Mouse (Mus musculus): Measurements from ENCODE around the gene Mybbp1a. TPM values are rescaled to one million over a fixed set of nuclear protein-coding genes. Genes with fewer than 3 reads are reported as not detected.

Mybbp1a gene
- polyA plus RNA-seq, 1 experiment from 2014 or later: 61.1 TPM

- no peaks in the 10 kb centered on the region for H3K4me1 ChIP-seq (ENCODE audit: control insufficient read depth, insufficient read depth, low read length)
- no peak overlapping the region for H3K4me2 ChIP-seq (ENCODE audit: low read length)
- 32% methylated on average over 8 of the region's 8 CpGs for WGBS
- no peak for ATAC-seq
- H3K27ac ChIP-seq (ENCODE audit: low read length): no peak overlapping the region
- H3K27me3 ChIP-seq (ENCODE audit: control insufficient read depth, insufficient read depth, low read depth, low read length): no peaks in the 10 kb centered on the region
- no peaks in the 10 kb centered on the region for H3K36me3 ChIP-seq (ENCODE audit: control insufficient read depth, insufficient read depth, low read length)
- H3K4me3 ChIP-seq (ENCODE audit: low read depth, low read length): no peak overlapping the region
- H3K9ac ChIP-seq (ENCODE audit: low read depth, low read length): no peak overlapping the region
- H3K9me3 ChIP-seq (replicated peaks; ENCODE audit: control insufficient read depth, low read length, poor library complexity, severe bottlenecking): no peaks in the 10 kb centered on the region
These were observed 22.9 kb upstream of the Mybbp1a start for GRCm38 (mm10) chr11:72418227-72418626.

GRCm38 (mm10) chr11:72419006-72419405, 22.1 kb upstream of the Mybbp1a start:
- H3K9me3 ChIP-seq (replicated peaks; ENCODE audit: control insufficient read depth, low read length, poor library complexity, severe bottlenecking): no peaks in the 10 kb centered on the region
- no peak overlapping the region for H3K4me3 ChIP-seq (ENCODE audit: low read depth, low read length)
- no peak overlapping the region for H3K9ac ChIP-seq (ENCODE audit: low read depth, low read length)
- no peak overlapping the region for H3K27ac ChIP-seq (ENCODE audit: low read length)
- WGBS: 92% methylated on average over 6 of the region's 6 CpGs
- no peaks in the 10 kb centered on the region for H3K27me3 ChIP-seq (ENCODE audit: control insufficient read depth, insufficient read depth, low read depth, low read length)
- H3K36me3 ChIP-seq (ENCODE audit: control insufficient read depth, insufficient read depth, low read length): no peaks in the 10 kb centered on the region
- H3K4me1 ChIP-seq (ENCODE audit: control insufficient read depth, insufficient read depth, low read length): no peaks in the 10 kb centered on the region
- no peak for ATAC-seq
- H3K4me2 ChIP-seq (ENCODE audit: low read length): no peak overlapping the region

- no peak overlapping the region for H3K4me3 ChIP-seq (ENCODE audit: low read depth, low read length)
- ATAC-seq: no peak
- no peaks in the 10 kb centered on the region for H3K9me3 ChIP-seq (replicated peaks; ENCODE audit: control insufficient read depth, low read length, poor library complexity, severe bottlenecking)
- no peaks in the 10 kb centered on the region for H3K27me3 ChIP-seq (ENCODE audit: control insufficient read depth, insufficient read depth, low read depth, low read length)
- no peaks in the 10 kb centered on the region for H3K36me3 ChIP-seq (ENCODE audit: control insufficient read depth, insufficient read depth, low read length)
- 86% methylated on average over 6 of the region's 6 CpGs for WGBS
- no peak overlapping the region for H3K4me2 ChIP-seq (ENCODE audit: low read length)
- no peaks in the 10 kb centered on the region for H3K4me1 ChIP-seq (ENCODE audit: control insufficient read depth, insufficient read depth, low read length)
- H3K9ac ChIP-seq (ENCODE audit: low read depth, low read length): no peak overlapping the region
- no peak overlapping the region for H3K27ac ChIP-seq (ENCODE audit: low read length)
These were observed 20.6 kb upstream of the Mybbp1a start for GRCm38 (mm10) chr11:72420460-72421122.

GRCm38 (mm10) chr11:72421518-72422278, 19.5 kb upstream of the Mybbp1a start:
- Histone ChIP-seq H3K27me3 (ENCODE audit: control insufficient read depth, insufficient read depth, low read depth, low read length) (no peaks in the 10 kb centered on the region), H3K27ac (ENCODE audit: low read length) (no peak overlapping the region), H3K9ac (ENCODE audit: low read depth, low read length) (no peak overlapping the region), H3K9me3 (replicated peaks; ENCODE audit: control insufficient read depth, low read length, poor library complexity, severe bottlenecking) (no peaks in the 10 kb centered on the region), H3K4me1 (ENCODE audit: control insufficient read depth, insufficient read depth, low read length) (no peaks in the 10 kb centered on the region), H3K4me3 (ENCODE audit: low read depth, low read length) (no peak overlapping the region), H3K4me2 (ENCODE audit: low read length) (no peak overlapping the region), H3K36me3 (ENCODE audit: control insufficient read depth, insufficient read depth, low read length) (no peaks in the 10 kb centered on the region)
- 92% methylated on average over 11 of the region's 11 CpGs for WGBS
- ATAC-seq: no peak

- no peak for ATAC-seq
- Histone ChIP-seq H3K36me3 (ENCODE audit: control insufficient read depth, insufficient read depth, low read length) (no peaks in the 10 kb centered on the region), H3K9me3 (replicated peaks; ENCODE audit: control insufficient read depth, low read length, poor library complexity, severe bottlenecking) (no peaks in the 10 kb centered on the region), H3K4me1 (ENCODE audit: control insufficient read depth, insufficient read depth, low read length) (no peaks in the 10 kb centered on the region), H3K9ac (ENCODE audit: low read depth, low read length) (no peak overlapping the region), H3K4me2 (ENCODE audit: low read length) (no peak overlapping the region), H3K27me3 (ENCODE audit: control insufficient read depth, insufficient read depth, low read depth, low read length) (no peaks in the 10 kb centered on the region), H3K27ac (ENCODE audit: low read length) (no peak overlapping the region), H3K4me3 (ENCODE audit: low read depth, low read length) (no peak overlapping the region)
- WGBS: 85% methylated on average over 4 of the region's 4 CpGs
These were observed 17.5 kb upstream of the Mybbp1a start for GRCm38 (mm10) chr11:72423686-72424085.

GRCm38 (mm10) chr11:72425201-72425600, 16.0 kb upstream of the Mybbp1a start:
- no peak for ATAC-seq

GRCm38 (mm10) chr11:72426884-72427283, 14.3 kb upstream of the Mybbp1a start:
- no peaks in the 10 kb centered on the region for H3K4me1 ChIP-seq (ENCODE audit: control insufficient read depth, insufficient read depth, low read length)
- no peaks in the 10 kb centered on the region for H3K9me3 ChIP-seq (replicated peaks; ENCODE audit: control insufficient read depth, low read length, poor library complexity, severe bottlenecking)
- H3K9ac ChIP-seq (ENCODE audit: low read depth, low read length): no peak overlapping the region
- H3K4me2 ChIP-seq (ENCODE audit: low read length): no peak overlapping the region
- no peak for ATAC-seq
- H3K4me3 ChIP-seq (ENCODE audit: low read depth, low read length): no peak overlapping the region
- H3K27ac ChIP-seq (ENCODE audit: low read length): no peak overlapping the region
- H3K27me3 ChIP-seq (ENCODE audit: control insufficient read depth, insufficient read depth, low read depth, low read length): no peaks in the 10 kb centered on the region
- H3K36me3 ChIP-seq (ENCODE audit: control insufficient read depth, insufficient read depth, low read length): no peaks in the 10 kb centered on the region

More at GRCm38 (mm10) chr11:72425201-72425600, 16.0 kb upstream of the Mybbp1a start:
- no peaks in the 10 kb centered on the region for H3K27me3 ChIP-seq (ENCODE audit: control insufficient read depth, insufficient read depth, low read depth, low read length)
- no peak overlapping the region for H3K9ac ChIP-seq (ENCODE audit: low read depth, low read length)
- no peaks in the 10 kb centered on the region for H3K4me1 ChIP-seq (ENCODE audit: control insufficient read depth, insufficient read depth, low read length)
- H3K4me2 ChIP-seq (ENCODE audit: low read length): no peak overlapping the region
- no peaks in the 10 kb centered on the region for H3K9me3 ChIP-seq (replicated peaks; ENCODE audit: control insufficient read depth, low read length, poor library complexity, severe bottlenecking)
- H3K36me3 ChIP-seq (ENCODE audit: control insufficient read depth, insufficient read depth, low read length): no peaks in the 10 kb centered on the region
- no peak overlapping the region for H3K27ac ChIP-seq (ENCODE audit: low read length)
- no peak overlapping the region for H3K4me3 ChIP-seq (ENCODE audit: low read depth, low read length)

- no peaks in the 10 kb centered on the region for H3K36me3 ChIP-seq (ENCODE audit: control insufficient read depth, insufficient read depth, low read length)
- no peak for ATAC-seq
- no peak overlapping the region for H3K4me3 ChIP-seq (ENCODE audit: low read depth, low read length)
- no peak overlapping the region for H3K27ac ChIP-seq (ENCODE audit: low read length)
- H3K27me3 ChIP-seq (ENCODE audit: control insufficient read depth, insufficient read depth, low read depth, low read length): no peaks in the 10 kb centered on the region
- H3K4me1 ChIP-seq (ENCODE audit: control insufficient read depth, insufficient read depth, low read length): no peaks in the 10 kb centered on the region
- no peak overlapping the region for H3K9ac ChIP-seq (ENCODE audit: low read depth, low read length)
- WGBS: 0% methylated on average over 5 of the region's 5 CpGs
- H3K9me3 ChIP-seq (replicated peaks; ENCODE audit: control insufficient read depth, low read length, poor library complexity, severe bottlenecking): no peaks in the 10 kb centered on the region
- H3K4me2 ChIP-seq (ENCODE audit: low read length): no peak overlapping the region
These were observed 12.5 kb upstream of the Mybbp1a start for GRCm38 (mm10) chr11:72428694-72429093.

GRCm38 (mm10) chr11:72429288-72429690, 11.9 kb upstream of the Mybbp1a start:
- Histone ChIP-seq H3K9me3 (replicated peaks; ENCODE audit: control insufficient read depth, low read length, poor library complexity, severe bottlenecking) (no peaks in the 10 kb centered on the region), H3K4me1 (ENCODE audit: control insufficient read depth, insufficient read depth, low read length) (no peaks in the 10 kb centered on the region), H3K4me3 (ENCODE audit: low read depth, low read length) (no peak overlapping the region), H3K9ac (ENCODE audit: low read depth, low read length) (no peak overlapping the region), H3K27ac (ENCODE audit: low read length) (no peak overlapping the region), H3K27me3 (ENCODE audit: control insufficient read depth, insufficient read depth, low read depth, low read length) (no peaks in the 10 kb centered on the region), H3K4me2 (ENCODE audit: low read length) (peak overlapping the region; percentile 26; the same call in 1 of the 2 replicates), H3K36me3 (ENCODE audit: control insufficient read depth, insufficient read depth, low read length) (no peaks in the 10 kb centered on the region)
- 45% methylated on average over 7 of the region's 7 CpGs for WGBS
- peak; percentile 51; the same call in 1 of the 2 replicates for ATAC-seq
